Mouse (Mus musculus) testis, adult 2 months (tissue): ENCODE measurements at regions not wholly inside any gene's neighbourhood (a gene's known extent, or its start where the extent isn't known, plus 50 kb on each side); places are given as distances from the start of the nearest gene placed in this dataset.

Experiments
- CTCF ChIP-seq: fragments of 200-500 bp; IDR thresholded peaks from 2 replicates; pipeline ENCODE4 v1.5.1; 2012; ENCODE audit warnings: low read depth, mild to moderate bottlenecking, inconsistent platforms, low read length, moderate library complexity; ENCODE audit not compliant: control insufficient read depth, insufficient read depth, insufficient replicate concordance
- POLR2A ChIP-seq: fragments of 200-500 bp; IDR thresholded peaks from 2 replicates; pipeline ENCODE4 v1.6.1; 2012; ENCODE audit warnings: low read depth, mild to moderate bottlenecking, inconsistent platforms, low read length, moderate library complexity; ENCODE audit not compliant: control insufficient read depth

GRCm38 (mm10) chr2:148523401-148523800, 80.0 kb upstream of the Cd93 start:
- TF ChIP-seq CTCF (no peak), POLR2A (no peak)
